Mouse (Mus musculus) urinary bladder, adult 18-20 months (tissue): ENCODE data around the gene Dnm2.
A peak's percentile ranks its signal among the peaks of the same experiment; 100 is the strongest.
"Not testable (repeated sequence)": the region's sequence is repeated elsewhere in the genome, so short reads cannot be mapped to it uniquely, and the experiment has no call there.

Experiments used
- DNase-seq, 2 experiments: peaks; one replicate each; pipeline ENCODE4 v3.0.0; 2022; ENCODE audit warnings: low spot score in 2 of 2, mixed read lengths in 2 of 2

Gene Dnm2

GRCm38 (mm10) chr9:21505767-21506166 lies 81.1 kb downstream of the Dnm2 start:
- DNase-seq = no peak

- no peak for DNase-seq
Measured at GRCm38 (mm10) chr9:21507753-21508430, 83.2 kb downstream of the Dnm2 start.

GRCm38 (mm10) chr9:21508871-21509404 lies 84.2 kb downstream of the Dnm2 start:
- DNase-seq = no peak

- DNase-seq = peak; percentile 91
Measured at GRCm38 (mm10) chr9:21509772-21510688, 85.3 kb downstream of the Dnm2 start, which contains the start of gene Tmed1. Tmed1 (minus strand) TSS chr9:21510252.

- DNase-seq = no peak
Measured at GRCm38 (mm10) chr9:21510689-21511015, 85.9 kb downstream of the Dnm2 start.

GRCm38 (mm10) chr9:21511052-21511451 lies 86.3 kb downstream of the Dnm2 start:
- no peak for DNase-seq

GRCm38 (mm10) chr9:21513466-21513865 lies 88.8 kb downstream of the Dnm2 start:
- DNase-seq = no peak

- no peak for DNase-seq
Measured at GRCm38 (mm10) chr9:21517947-21518495, 93.3 kb downstream of the Dnm2 start.

- DNase-seq = not testable (repeated sequence)
Measured at GRCm38 (mm10) chr9:21518690-21519089, 94.0 kb downstream of the Dnm2 start.

GRCm38 (mm10) chr9:21525142-21525936 lies 100.6 kb downstream of the Dnm2 start:
- no peak for DNase-seq

- no peak for DNase-seq
Measured at GRCm38 (mm10) chr9:21525937-21526633, 101.4 kb downstream of the Dnm2 start, which contains the start of gene AB124611. AB124611 (plus strand) TSS chr9:21526176.

GRCm38 (mm10) chr9:21526634-21526944 lies 101.9 kb downstream of the Dnm2 start:
- no peak for DNase-seq

- no peak for DNase-seq
Measured at GRCm38 (mm10) chr9:21527100-21527801, 102.5 kb downstream of the Dnm2 start.

GRCm38 (mm10) chr9:21527917-21528324 lies 103.2 kb downstream of the Dnm2 start:
- DNase-seq = no peak

- no peak for DNase-seq
Measured at GRCm38 (mm10) chr9:21536501-21536900, 111.8 kb downstream of the Dnm2 start.

- DNase-seq = no peak
Measured at GRCm38 (mm10) chr9:21537009-21537408, 112.3 kb downstream of the Dnm2 start.

- no peak for DNase-seq
Measured at GRCm38 (mm10) chr9:21539981-21540753, 115.5 kb downstream of the Dnm2 start.

- not testable (repeated sequence) for DNase-seq
Measured at GRCm38 (mm10) chr9:21542001-21542400, 117.3 kb downstream of the Dnm2 start.

- peak in 1 of 2 experiments; percentile 14 for DNase-seq
Measured at GRCm38 (mm10) chr9:21545351-21545915, 120.7 kb downstream of the Dnm2 start.
